Mouse (Mus musculus) MEL (cell line): ENCODE measurements at regions not wholly inside any gene's neighbourhood (a gene's known extent, or its start where the extent isn't known, plus 50 kb on each side); places are given as distances from the start of the nearest gene placed in this dataset.

ENCODE experiments used
- CTCF ChIP-seq, 3 experiments: IDR thresholded peaks in 2 of 3; conservative IDR thresholded peaks in 1 of 3; 2 replicates each; pipeline ENCODE4 v1.5.1; 2011 to 2012; ENCODE audit warnings: low read length in 3 of 3, low read depth in 2 of 3, mild to moderate bottlenecking in 2 of 3, improper control_type of control experiment in 1 of 3, inconsistent platforms in 1 of 3, mixed read lengths in 1 of 3, moderate library complexity in 1 of 3; ENCODE audit not compliant: control insufficient read depth in 1 of 3, insufficient read depth in 1 of 3, poor library complexity in 1 of 3, severe bottlenecking in 1 of 3
- E2F4 ChIP-seq: IDR thresholded peaks from 2 replicates; pipeline ENCODE4 v1.6.1; 2011; ENCODE audit warnings: low read depth, low read length, improper control_type of control experiment, borderline replicate concordance
- EP300 ChIP-seq, 2 experiments: IDR thresholded peaks; 2 replicates each; pipeline ENCODE4 v1.6.1; 2011; ENCODE audit warnings: improper control_type of control experiment in 2 of 2, low read length in 2 of 2, low read depth in 1 of 2, mild to moderate bottlenecking in 1 of 2
- GATA1 ChIP-seq: IDR thresholded peaks from 2 replicates; pipeline ENCODE4 v1.6.1; 2011; ENCODE audit warnings: low read depth, low read length, improper control_type of control experiment
- JUND ChIP-seq: IDR thresholded peaks from 2 replicates; pipeline ENCODE4 v1.6.1; 2011; ENCODE audit warnings: low read depth, mild to moderate bottlenecking, improper control_type of control experiment, low read length
- KAT2A ChIP-seq: conservative IDR thresholded peaks from 2 replicates; pipeline ENCODE4 v1.6.1; 2012; ENCODE audit warnings: low read depth, low read length, improper control_type of control experiment, inconsistent platforms
- MEF2A ChIP-seq: IDR thresholded peaks from 2 replicates; pipeline ENCODE4 v1.6.1; 2014; ENCODE audit warnings: low read depth, mild to moderate bottlenecking, inconsistent platforms, low read length, improper control_type of control experiment; ENCODE audit not compliant: poor library complexity, insufficient replicate concordance, severe bottlenecking; ENCODE audit errors: extremely low read depth
- POLR2A ChIP-seq, 2 experiments: IDR thresholded peaks; 2 replicates each; pipeline ENCODE4 v1.6.1; 2011 to 2012; ENCODE audit warnings: low read length in 2 of 2, mild to moderate bottlenecking in 2 of 2, control low read depth in 1 of 2, improper control_type of control experiment in 1 of 2, low read depth in 1 of 2, moderate library complexity in 1 of 2; ENCODE audit not compliant: control insufficient read depth in 1 of 2, insufficient read depth in 1 of 2, poor library complexity in 1 of 2
- SIN3A ChIP-seq: IDR thresholded peaks from 2 replicates; pipeline ENCODE4 v1.6.1; 2012; ENCODE audit warnings: low read length, improper control_type of control experiment, inconsistent platforms
- TCF12 ChIP-seq: IDR thresholded peaks from 2 replicates; pipeline ENCODE4 v1.6.1; 2014; ENCODE audit warnings: low read depth, mild to moderate bottlenecking, inconsistent platforms, low read length, improper control_type of control experiment, moderate library complexity
- ZC3H11A ChIP-seq: IDR thresholded peaks from 2 replicates; pipeline ENCODE4 v1.6.1; 2012; ENCODE audit warnings: low read depth, mild to moderate bottlenecking, inconsistent platforms, low read length, improper control_type of control experiment
- ZKSCAN1 ChIP-seq: IDR thresholded peaks from 2 replicates; pipeline ENCODE4 v1.6.1; 2012; ENCODE audit warnings: low read depth, mild to moderate bottlenecking, inconsistent platforms, low read length, improper control_type of control experiment, moderate library complexity
- ZNF384 ChIP-seq: IDR thresholded peaks from 2 replicates; pipeline ENCODE4 v1.6.1; 2012; ENCODE audit warnings: low read depth, mild to moderate bottlenecking, inconsistent platforms, low read length, improper control_type of control experiment

DNA sequence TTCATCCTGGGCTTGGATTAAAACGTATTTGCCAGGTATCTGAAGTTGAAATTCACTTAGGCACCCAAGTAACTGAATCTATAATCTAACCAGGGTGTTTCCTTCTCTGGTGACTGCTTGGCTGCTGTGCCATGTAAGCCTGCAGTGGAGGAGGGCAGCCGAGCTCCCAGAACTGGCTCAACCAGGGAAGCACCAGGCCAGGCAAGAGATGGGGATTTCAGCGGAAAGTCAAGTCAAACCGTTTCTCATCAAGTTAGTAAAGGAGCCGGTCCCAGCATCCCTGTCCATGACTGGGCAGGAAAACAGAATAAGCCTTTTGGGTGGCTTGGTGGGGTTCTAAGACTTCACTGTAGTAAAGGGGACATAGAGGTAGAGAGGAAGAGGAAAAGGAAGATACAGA lies 341.1 kb upstream of the Sall1 start:
- TF ChIP-seq POLR2A (IDR thresholded peaks at IDR 0.05; ENCODE audit: control insufficient read depth in 1 of 2, insufficient read depth in 1 of 2, low read depth in 1 of 2, low read length in 2 of 2, poor library complexity in 1 of 2) (no peak), ZC3H11A (no peak), CTCF (IDR thresholded peaks at IDR 0.05 in 2 of 3, conservative IDR thresholded peaks at IDR 0.05 in 1 of 3; ENCODE audit: control insufficient read depth in 1 of 3, insufficient read depth in 1 of 3, low read depth in 2 of 3, low read length in 3 of 3, poor library complexity in 1 of 3, severe bottlenecking in 1 of 3) (no peak), KAT2A (no peak), MEF2A (no peak), EP300 (IDR thresholded peaks at IDR 0.05; ENCODE audit: low read depth in 1 of 2, low read length in 2 of 2) (no peak), SIN3A (no peak), GATA1 (no peak), E2F4 (no peak), ZKSCAN1 (no peak), ZNF384 (no peak), TCF12 (no peak), JUND (no peak)
